Mouse (Mus musculus): ENCODE data around the gene Cnn1. TPM values are rescaled to one million over a fixed set of nuclear protein-coding genes. Genes with fewer than 3 reads are reported as not detected.

Gene Cnn1
- polyA plus RNA-seq, 1 experiment from 2014 or later = 239 TPM

DNA sequence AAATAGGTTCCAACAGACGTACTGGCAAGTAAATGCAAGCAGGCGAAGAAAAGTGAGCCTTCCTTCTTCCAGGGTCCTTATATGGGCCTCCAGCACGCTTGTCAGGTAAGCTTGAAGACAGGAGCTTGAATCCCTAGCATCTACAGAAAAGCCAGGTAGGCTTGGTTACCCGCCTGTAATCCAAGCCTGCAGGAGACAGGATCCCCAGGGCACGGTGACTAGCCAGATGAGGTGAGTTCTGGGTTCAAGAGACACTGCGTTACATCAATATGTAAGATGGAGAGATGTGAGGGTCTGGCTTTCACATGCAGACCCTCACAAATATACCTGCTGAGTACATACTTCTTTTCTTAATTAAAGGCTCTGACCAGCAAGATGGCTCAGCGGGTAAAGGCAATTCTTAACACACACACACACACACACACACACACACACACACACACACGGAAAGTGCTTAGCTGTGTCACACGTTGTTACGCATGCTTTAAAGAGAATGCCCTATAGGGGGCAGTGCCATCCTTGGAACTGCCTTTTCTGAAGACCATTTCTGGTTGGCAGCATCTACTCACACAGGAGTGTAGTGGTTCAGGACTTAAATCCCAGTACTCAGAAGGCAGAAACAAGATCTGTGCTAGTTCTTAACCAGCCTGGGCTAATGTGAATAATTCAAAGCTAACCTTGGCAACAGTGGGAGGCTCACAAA is 18.9 kb downstream of the Cnn1 start:
- Histone ChIP-seq H3K9ac (ENCODE audit: low read length) (peak overlapping the region; percentile 89), H3K4me2 (ENCODE audit: low read length) (peak overlapping the region; percentile 89), H3K4me1 (ENCODE audit: control insufficient read depth in 2 of 2, insufficient read depth in 2 of 2, low read length in 2 of 2) (peaks cover 4 to 10% of the 10 kb centered on the region in 2 experiments), H3K4me3 (ENCODE audit: control insufficient read depth in 1 of 2, insufficient read depth in 1 of 2, low read depth in 1 of 2, low read length in 2 of 2) (peak overlapping the region in 1 of 2 experiments; percentile 79; a peak in 2 of 4 replicates), H3K27me3 (ENCODE audit: control insufficient read depth, insufficient read depth, low read length) (no peaks in the 10 kb centered on the region), H3K9me3 (ENCODE audit: control insufficient read depth, low read length) (no peaks in the 10 kb centered on the region), H3K36me3 (ENCODE audit: control insufficient read depth, insufficient read depth, low read length) (peaks cover 14% of the 10 kb centered on the region), H3K27ac (replicated peaks in 1 of 2; ENCODE audit: control insufficient read depth in 1 of 2, insufficient read depth in 1 of 2, low read depth in 2 of 2, low read length in 2 of 2) (no peak overlapping the region)
- no peak for ATAC-seq (ENCODE audit: insufficient number of reproducible peaks, insufficient read depth, low FRiP score, low read depth)
- 42% methylated on average over 10 of the region's 10 CpGs for WGBS

DNA sequence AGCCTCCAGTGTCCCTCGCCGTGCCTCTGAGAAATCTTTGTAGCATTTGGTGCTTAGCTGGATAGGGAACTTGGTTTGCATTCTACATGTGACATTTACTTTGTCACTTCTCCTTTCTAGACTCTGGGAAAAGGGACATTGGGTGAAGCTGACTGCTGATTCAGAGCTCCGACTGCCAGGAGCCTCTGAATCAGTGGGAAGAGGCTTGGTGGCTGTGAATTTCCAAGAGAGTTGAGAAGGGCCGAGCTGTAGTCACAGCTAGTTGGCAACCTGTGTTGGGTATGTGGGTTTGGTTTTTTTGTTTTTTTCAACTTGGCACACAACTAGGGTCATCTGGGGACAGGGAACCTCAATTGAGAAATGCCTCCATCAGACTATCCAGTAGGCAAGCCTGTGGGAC is 20.5 kb downstream of the Cnn1 start:
- 82% methylated on average over 4 of the region's 4 CpGs for WGBS
- H3K9me3 ChIP-seq (ENCODE audit: control insufficient read depth, low read length) = no peaks in the 10 kb centered on the region
- H3K27me3 ChIP-seq (ENCODE audit: control insufficient read depth, insufficient read depth, low read length) = no peaks in the 10 kb centered on the region
- H3K4me3 ChIP-seq (ENCODE audit: control insufficient read depth in 1 of 2, insufficient read depth in 1 of 2, low read depth in 1 of 2, low read length in 2 of 2) = no peak overlapping the region
- no peak for ATAC-seq (ENCODE audit: insufficient number of reproducible peaks, insufficient read depth, low FRiP score, low read depth)
- no peaks in the 10 kb centered on the region for H3K36me3 ChIP-seq (ENCODE audit: control insufficient read depth, insufficient read depth, low read length)
- peaks cover 4 to 10% of the 10 kb centered on the region in 2 experiments for H3K4me1 ChIP-seq (ENCODE audit: control insufficient read depth in 2 of 2, insufficient read depth in 2 of 2, low read length in 2 of 2)
- H3K9ac ChIP-seq (ENCODE audit: low read length) = no peak overlapping the region
- no peak overlapping the region for H3K4me2 ChIP-seq (ENCODE audit: low read length)
- no peak overlapping the region for H3K27ac ChIP-seq (replicated peaks in 1 of 2; ENCODE audit: control insufficient read depth in 1 of 2, insufficient read depth in 1 of 2, low read depth in 2 of 2, low read length in 2 of 2)

DNA sequence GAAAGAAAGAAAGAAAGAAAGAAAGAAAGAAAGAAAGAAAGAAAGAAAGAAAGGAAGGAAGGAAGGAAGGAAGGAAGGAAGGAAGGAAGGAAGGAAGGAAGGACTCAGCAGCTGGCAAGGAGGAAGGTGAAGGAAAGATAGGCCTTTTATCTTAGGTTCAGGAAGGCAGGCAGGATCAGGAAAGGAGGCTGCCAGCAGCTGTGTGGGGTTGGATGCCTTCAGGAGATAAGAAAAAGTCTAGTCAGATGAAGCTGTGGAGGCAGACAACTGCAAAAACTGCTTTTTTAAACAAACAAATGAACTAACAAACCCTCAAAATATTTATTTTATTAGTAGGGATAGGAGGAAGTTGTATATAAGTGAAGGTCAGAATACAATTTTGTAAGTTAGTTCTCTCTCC is 22.5 kb downstream of the Cnn1 start:
- no peak overlapping the region for H3K27ac ChIP-seq (replicated peaks in 1 of 2; ENCODE audit: control insufficient read depth in 1 of 2, insufficient read depth in 1 of 2, low read depth in 2 of 2, low read length in 2 of 2)
- H3K36me3 ChIP-seq (ENCODE audit: control insufficient read depth, insufficient read depth, low read length) = no peaks in the 10 kb centered on the region
- H3K4me1 ChIP-seq (ENCODE audit: control insufficient read depth in 2 of 2, insufficient read depth in 2 of 2, low read length in 2 of 2) = peaks cover 0 to 6% of the 10 kb centered on the region in 2 experiments; a peak in 2 of 4 replicates
- no peak for ATAC-seq (ENCODE audit: insufficient number of reproducible peaks, insufficient read depth, low FRiP score, low read depth)
- no peak overlapping the region for H3K4me3 ChIP-seq (ENCODE audit: control insufficient read depth in 1 of 2, insufficient read depth in 1 of 2, low read depth in 1 of 2, low read length in 2 of 2)
- H3K4me2 ChIP-seq (ENCODE audit: low read length) = no peak overlapping the region
- no peaks in the 10 kb centered on the region for H3K27me3 ChIP-seq (ENCODE audit: control insufficient read depth, insufficient read depth, low read length)
- H3K9me3 ChIP-seq (ENCODE audit: control insufficient read depth, low read length) = no peaks in the 10 kb centered on the region
- H3K9ac ChIP-seq (ENCODE audit: low read length) = no peak overlapping the region

DNA sequence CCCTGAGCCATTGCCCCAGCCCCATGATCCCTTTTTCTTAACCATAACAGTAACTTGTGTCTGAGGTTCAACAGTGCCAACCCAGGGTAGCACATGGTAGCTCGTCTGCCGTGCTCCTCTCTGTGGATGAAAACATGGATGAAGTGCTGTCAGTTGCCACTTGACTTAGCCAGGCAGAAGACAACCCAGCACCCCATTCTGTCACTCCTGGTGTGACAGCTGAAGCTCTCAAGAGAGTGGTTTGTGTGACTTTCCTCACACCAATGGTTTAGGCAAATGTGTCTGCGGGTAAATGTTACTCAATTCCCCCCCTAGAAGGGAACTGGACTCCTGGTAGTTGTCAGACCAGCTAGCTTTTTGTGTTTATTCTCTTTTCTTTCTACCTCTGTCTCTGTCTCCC is 23.0 kb downstream of the Cnn1 start:
- H3K27me3 ChIP-seq (ENCODE audit: control insufficient read depth, insufficient read depth, low read length) = no peaks in the 10 kb centered on the region
- H3K4me3 ChIP-seq (ENCODE audit: control insufficient read depth in 1 of 2, insufficient read depth in 1 of 2, low read depth in 1 of 2, low read length in 2 of 2) = no peak overlapping the region
- no peaks in the 10 kb centered on the region for H3K9me3 ChIP-seq (ENCODE audit: control insufficient read depth, low read length)
- H3K9ac ChIP-seq (ENCODE audit: low read length) = no peak overlapping the region
- no peak for ATAC-seq (ENCODE audit: insufficient number of reproducible peaks, insufficient read depth, low FRiP score, low read depth)
- no peaks in the 10 kb centered on the region for H3K36me3 ChIP-seq (ENCODE audit: control insufficient read depth, insufficient read depth, low read length)
- 47% methylated on average over 3 of the region's 3 CpGs for WGBS
- H3K27ac ChIP-seq (replicated peaks in 1 of 2; ENCODE audit: control insufficient read depth in 1 of 2, insufficient read depth in 1 of 2, low read depth in 2 of 2, low read length in 2 of 2) = no peak overlapping the region
- H3K4me2 ChIP-seq (ENCODE audit: low read length) = no peak overlapping the region
- peaks cover 0 to 6% of the 10 kb centered on the region in 2 experiments; a peak in 2 of 4 replicates for H3K4me1 ChIP-seq (ENCODE audit: control insufficient read depth in 2 of 2, insufficient read depth in 2 of 2, low read length in 2 of 2)

DNA sequence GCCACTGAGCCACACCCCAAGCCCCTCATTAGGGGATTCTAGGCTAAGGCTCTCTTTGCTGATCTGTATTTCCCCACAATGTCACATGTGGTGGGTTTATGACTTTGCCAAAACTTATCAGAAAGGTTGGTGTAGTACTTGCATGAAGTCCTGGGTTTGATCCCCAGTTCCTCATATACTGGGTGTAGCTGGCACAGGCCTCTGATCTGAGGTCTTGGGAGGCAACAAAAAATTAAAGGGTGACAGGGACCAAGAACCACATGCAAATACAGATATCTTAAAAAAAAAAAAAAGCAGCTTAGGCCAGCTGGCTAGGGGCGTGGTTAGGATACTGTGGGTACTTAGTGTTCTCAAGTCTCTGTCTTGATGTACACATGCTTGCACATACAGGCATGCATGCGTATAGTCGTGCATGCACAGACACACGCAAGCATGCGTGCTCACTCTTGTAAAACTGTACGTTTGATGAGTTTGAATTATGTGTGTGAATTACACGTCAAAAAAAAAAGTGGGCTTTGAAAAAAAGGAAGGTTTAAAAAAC is 24.1 kb downstream of the Cnn1 start:
- Histone ChIP-seq H3K27ac (replicated peaks in 1 of 2; ENCODE audit: control insufficient read depth in 1 of 2, insufficient read depth in 1 of 2, low read depth in 2 of 2, low read length in 2 of 2) (no peak overlapping the region), H3K4me1 (ENCODE audit: control insufficient read depth in 2 of 2, insufficient read depth in 2 of 2, low read length in 2 of 2) (no peaks in the 10 kb centered on the region), H3K27me3 (ENCODE audit: control insufficient read depth, insufficient read depth, low read length) (no peaks in the 10 kb centered on the region), H3K36me3 (ENCODE audit: control insufficient read depth, insufficient read depth, low read length) (no peaks in the 10 kb centered on the region), H3K9me3 (ENCODE audit: control insufficient read depth, low read length) (no peaks in the 10 kb centered on the region), H3K9ac (ENCODE audit: low read length) (no peak overlapping the region), H3K4me2 (ENCODE audit: low read length) (no peak overlapping the region), H3K4me3 (ENCODE audit: control insufficient read depth in 1 of 2, insufficient read depth in 1 of 2, low read depth in 1 of 2, low read length in 2 of 2) (no peak overlapping the region)
- ATAC-seq (ENCODE audit: insufficient number of reproducible peaks, insufficient read depth, low FRiP score, low read depth) = no peak
- WGBS = 77% methylated on average over 7 of the region's 7 CpGs

DNA sequence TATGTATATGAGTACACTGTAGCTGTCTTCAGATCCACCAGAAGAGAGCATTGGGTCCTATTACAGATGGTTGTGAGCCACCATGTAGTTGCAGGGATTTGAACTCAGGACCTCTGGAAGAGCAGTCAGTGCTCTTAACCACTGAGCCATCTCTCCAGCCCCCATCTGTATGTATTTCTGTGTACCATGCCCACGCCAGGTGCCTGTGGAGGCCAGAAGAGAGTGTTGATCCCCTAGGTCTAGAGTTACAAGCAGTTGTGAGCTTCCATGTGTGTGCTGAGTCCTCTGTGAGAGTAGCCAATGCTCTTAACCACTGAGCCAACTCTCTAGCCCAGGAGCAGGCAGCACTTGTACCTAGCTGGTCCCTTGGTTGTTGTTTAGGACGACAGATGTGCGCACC is 25.2 kb downstream of the Cnn1 start:
- H3K9ac ChIP-seq (ENCODE audit: low read length) = no peak overlapping the region
- WGBS = 86% methylated on average over 3 of the region's 3 CpGs
- no peak overlapping the region for H3K4me2 ChIP-seq (ENCODE audit: low read length)
- no peaks in the 10 kb centered on the region for H3K9me3 ChIP-seq (ENCODE audit: control insufficient read depth, low read length)
- ATAC-seq (ENCODE audit: insufficient number of reproducible peaks, insufficient read depth, low FRiP score, low read depth) = no peak
- no peaks in the 10 kb centered on the region for H3K36me3 ChIP-seq (ENCODE audit: control insufficient read depth, insufficient read depth, low read length)
- no peaks in the 10 kb centered on the region for H3K4me1 ChIP-seq (ENCODE audit: control insufficient read depth in 2 of 2, insufficient read depth in 2 of 2, low read length in 2 of 2)
- no peaks in the 10 kb centered on the region for H3K27me3 ChIP-seq (ENCODE audit: control insufficient read depth, insufficient read depth, low read length)
- H3K27ac ChIP-seq (replicated peaks in 1 of 2; ENCODE audit: control insufficient read depth in 1 of 2, insufficient read depth in 1 of 2, low read depth in 2 of 2, low read length in 2 of 2) = no peak overlapping the region
- H3K4me3 ChIP-seq (ENCODE audit: control insufficient read depth in 1 of 2, insufficient read depth in 1 of 2, low read depth in 1 of 2, low read length in 2 of 2) = no peak overlapping the region

DNA sequence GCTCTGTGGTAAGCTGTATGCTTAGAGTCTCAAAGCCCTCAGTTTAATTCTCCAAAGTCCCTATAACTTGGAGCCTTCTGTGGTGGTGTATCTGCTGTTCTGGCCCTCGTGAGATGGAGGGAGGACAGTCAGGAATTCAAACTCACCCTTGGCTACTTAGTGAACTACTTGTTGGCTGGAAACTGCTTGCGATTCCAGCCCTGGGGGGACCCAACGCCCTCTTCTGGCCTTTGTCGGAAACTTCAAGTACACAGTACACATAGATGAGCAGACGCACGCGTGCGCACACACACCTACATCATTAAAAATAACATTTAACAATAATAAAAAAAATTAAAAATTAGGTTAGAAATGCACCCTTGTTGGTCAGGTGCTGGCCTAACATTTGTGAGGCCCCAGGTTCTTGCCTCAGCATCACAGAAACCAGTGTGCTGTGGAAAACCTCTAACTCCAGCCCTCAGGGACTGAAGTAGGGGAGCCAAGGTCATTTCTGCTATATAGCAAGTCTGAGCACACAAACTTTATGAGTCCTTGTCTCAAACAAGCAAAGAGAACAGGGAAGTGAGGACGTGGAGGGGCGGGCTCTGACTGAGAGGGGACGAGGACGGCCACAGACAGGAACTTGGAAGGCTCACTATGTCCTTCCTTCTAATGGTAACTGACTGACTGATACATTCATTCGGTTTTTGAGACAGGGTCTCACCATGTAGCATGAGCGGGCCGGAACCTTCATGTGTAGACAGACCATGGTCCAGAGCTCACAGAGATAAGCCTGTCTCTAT is 26.4 kb downstream of the Cnn1 start:
- H3K9me3 ChIP-seq (ENCODE audit: control insufficient read depth, low read length) = no peaks in the 10 kb centered on the region
- no peaks in the 10 kb centered on the region for H3K27me3 ChIP-seq (ENCODE audit: control insufficient read depth, insufficient read depth, low read length)
- no peak overlapping the region for H3K9ac ChIP-seq (ENCODE audit: low read length)
- H3K4me2 ChIP-seq (ENCODE audit: low read length) = no peak overlapping the region
- ATAC-seq (ENCODE audit: insufficient number of reproducible peaks, insufficient read depth, low FRiP score, low read depth) = no peak
- no peaks in the 10 kb centered on the region for H3K4me1 ChIP-seq (ENCODE audit: control insufficient read depth in 2 of 2, insufficient read depth in 2 of 2, low read length in 2 of 2)
- H3K36me3 ChIP-seq (ENCODE audit: control insufficient read depth, insufficient read depth, low read length) = no peaks in the 10 kb centered on the region
- H3K27ac ChIP-seq (replicated peaks in 1 of 2; ENCODE audit: control insufficient read depth in 1 of 2, insufficient read depth in 1 of 2, low read depth in 2 of 2, low read length in 2 of 2) = no peak overlapping the region
- 87% methylated on average over 15 of the region's 15 CpGs for WGBS
- no peak overlapping the region for H3K4me3 ChIP-seq (ENCODE audit: control insufficient read depth in 1 of 2, insufficient read depth in 1 of 2, low read depth in 1 of 2, low read length in 2 of 2)

Data from heart, embryonic 14.5 days (tissue).